Mouse (Mus musculus) hindbrain, embryonic 16.5 days (tissue): ENCODE measurements around the gene Gramd2. TPM values are rescaled to one million over a fixed set of nuclear protein-coding genes. Genes with fewer than 3 reads are reported as not detected.
"Not testable (repeated sequence)": the region's sequence is repeated elsewhere in the genome, so short reads cannot be mapped to it uniquely, and the experiment has no call there.

ENCODE experiments used
- ATAC-seq: fragments of 200-750 bp; cut with Nextera tagmentation; 2 replicates; pipeline ENCODE4 v1.8.0; 2017; ENCODE audit warnings: moderate TSS enrichment, moderate library complexity
- H3K27ac ChIP-seq: fragments of 300-500 bp; sonication (generic); 2 replicates; pipeline ENCODE4 v1.5.1; 2014; ENCODE audit warnings: low read depth, mild to moderate bottlenecking, control low read depth, low read length, moderate library complexity
- H3K27me3 ChIP-seq: fragments of 300-500 bp; sonication (generic); replicated peaks from 2 replicates; pipeline ENCODE4 v1.6.1; 2014; ENCODE audit warnings: low read length; ENCODE audit not compliant: control insufficient read depth, insufficient read depth
- H3K36me3 ChIP-seq: fragments of 300-500 bp; sonication (generic); 2 replicates; pipeline ENCODE4 v1.6.1; 2014; ENCODE audit warnings: mild to moderate bottlenecking, low read length, moderate library complexity, mixed read lengths; ENCODE audit not compliant: control insufficient read depth, insufficient read depth
- H3K4me1 ChIP-seq: fragments of 300-500 bp; sonication (generic); 2 replicates; pipeline ENCODE4 v1.6.1; 2014; ENCODE audit warnings: low read depth, low read length; ENCODE audit not compliant: control insufficient read depth, insufficient read depth
- H3K4me2 ChIP-seq: fragments of 300-500 bp; sonication (generic); 2 replicates; pipeline ENCODE4 v1.6.1; 2014; ENCODE audit warnings: mild to moderate bottlenecking, low read length, control low read depth, moderate library complexity
- H3K4me3 ChIP-seq: fragments of 300-500 bp; sonication (generic); 2 replicates; pipeline ENCODE4 v1.5.1; 2014; ENCODE audit warnings: mild to moderate bottlenecking, low read length, control low read depth, moderate library complexity
- H3K9ac ChIP-seq: fragments of 300-500 bp; sonication (generic); 2 replicates; pipeline ENCODE4 v1.6.1; 2014; ENCODE audit warnings: low read depth, mild to moderate bottlenecking, control low read depth, low read length, moderate library complexity
- H3K9me3 ChIP-seq: fragments of 300-500 bp; sonication (generic); 2 replicates; pipeline ENCODE4 v1.6.1; 2014; ENCODE audit warnings: mild to moderate bottlenecking, low read length, moderate library complexity; ENCODE audit not compliant: control insufficient read depth
- WGBS: fragments of 180-500 bp; shearing (Covaris S2); extraction: QIAGEN DNeasy Blood & Tissue Kit; methylation state at CpG from one replicate; pipeline ENCODE4 v1.1.7; 2014; 5-methylcytosine and 5-hydroxymethylcytosine counted together
- polyA plus RNA-seq: library from polyadenylated mRNA; unstranded; fragments of >200 nt; fragmentation: Nextera tagmentation; extraction: Ambion mirVana; gene quantifications from 2 replicates; pipeline ENCODE4 v1.2.1, GENCODE M21; 2015

Gene Gramd2
- polyA plus RNA-seq, 1 experiment from 2014 or later, result 5.4 TPM

DNA sequence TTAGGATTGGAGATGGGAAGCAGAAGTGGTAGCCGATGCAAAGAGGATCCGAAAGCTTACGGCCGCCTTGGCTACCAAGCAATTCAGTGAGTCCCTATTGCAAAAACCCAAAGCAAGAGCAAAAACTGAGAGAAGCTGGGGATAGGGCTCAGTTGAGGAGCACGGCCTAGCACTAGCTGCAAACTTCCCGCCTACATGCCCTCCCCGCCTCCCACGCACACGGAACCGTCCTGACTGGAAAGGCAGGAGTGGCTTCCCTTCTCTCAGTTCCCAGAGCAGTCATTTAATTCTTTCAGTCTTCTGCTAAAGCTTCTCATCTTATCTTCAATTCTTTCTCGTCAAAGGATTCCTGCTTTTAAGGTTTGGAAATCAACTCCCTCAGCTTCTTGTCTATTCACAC lies 69.0 kb downstream of the Gramd2 start:
- no peak for ATAC-seq
- Histone ChIP-seq H3K9ac (no peak overlapping the region), H3K4me1 (peaks cover 6% of the 10 kb centered on the region), H3K9me3 (no peaks in the 10 kb centered on the region), H3K4me3 (no peak overlapping the region), H3K27ac (no peak overlapping the region), H3K27me3 (no peaks in the 10 kb centered on the region), H3K4me2 (no peak overlapping the region), H3K36me3 (no peaks in the 10 kb centered on the region)
- 90% methylated on average over 11 of the region's 11 CpGs for WGBS

DNA sequence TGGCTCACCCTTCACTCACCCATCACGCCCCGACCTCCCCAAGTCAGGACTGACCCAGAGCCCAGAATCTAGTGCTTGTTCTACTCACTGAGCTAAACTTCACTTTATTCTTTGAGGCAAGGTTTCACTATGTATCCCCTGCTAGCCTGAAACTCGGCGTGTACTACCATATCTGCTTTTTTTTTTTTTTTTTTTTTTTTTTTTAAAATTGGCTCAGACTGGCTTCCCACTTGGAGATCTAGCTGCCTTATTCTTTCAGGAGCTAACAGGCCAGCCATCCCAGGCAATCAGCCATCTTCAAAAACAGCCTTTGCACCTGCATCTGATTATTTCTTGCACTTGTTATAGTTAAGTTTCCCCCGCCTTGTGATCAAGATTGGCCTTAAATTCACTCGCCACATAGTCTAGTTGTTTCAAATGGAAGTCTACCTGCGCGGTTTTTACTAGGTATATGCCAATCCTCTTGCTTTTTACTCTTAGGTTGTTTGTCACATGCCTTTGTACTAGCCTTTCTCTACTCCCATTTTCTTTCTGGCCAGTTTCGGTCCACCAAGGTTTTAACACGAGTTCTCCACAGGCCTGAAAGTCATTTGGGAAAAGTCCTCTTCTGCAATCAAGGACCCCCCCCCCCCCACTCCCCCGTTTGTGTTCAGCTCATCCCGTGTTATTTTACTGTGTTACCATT lies 69.8 kb downstream of the Gramd2 start:
- Histone ChIP-seq H3K9me3 (no peaks in the 10 kb centered on the region), H3K27ac (peak overlapping the region; percentile 88), H3K4me3 (peak overlapping the region; percentile 86), H3K36me3 (no peaks in the 10 kb centered on the region), H3K27me3 (no peaks in the 10 kb centered on the region), H3K4me2 (peak overlapping the region; percentile 62), H3K9ac (peak overlapping the region; percentile 61), H3K4me1 (peaks cover 6% of the 10 kb centered on the region)
- no peak; the same call in 1 of the 2 replicates for ATAC-seq
- 36% methylated on average over 12 of the region's 12 CpGs for WGBS

DNA sequence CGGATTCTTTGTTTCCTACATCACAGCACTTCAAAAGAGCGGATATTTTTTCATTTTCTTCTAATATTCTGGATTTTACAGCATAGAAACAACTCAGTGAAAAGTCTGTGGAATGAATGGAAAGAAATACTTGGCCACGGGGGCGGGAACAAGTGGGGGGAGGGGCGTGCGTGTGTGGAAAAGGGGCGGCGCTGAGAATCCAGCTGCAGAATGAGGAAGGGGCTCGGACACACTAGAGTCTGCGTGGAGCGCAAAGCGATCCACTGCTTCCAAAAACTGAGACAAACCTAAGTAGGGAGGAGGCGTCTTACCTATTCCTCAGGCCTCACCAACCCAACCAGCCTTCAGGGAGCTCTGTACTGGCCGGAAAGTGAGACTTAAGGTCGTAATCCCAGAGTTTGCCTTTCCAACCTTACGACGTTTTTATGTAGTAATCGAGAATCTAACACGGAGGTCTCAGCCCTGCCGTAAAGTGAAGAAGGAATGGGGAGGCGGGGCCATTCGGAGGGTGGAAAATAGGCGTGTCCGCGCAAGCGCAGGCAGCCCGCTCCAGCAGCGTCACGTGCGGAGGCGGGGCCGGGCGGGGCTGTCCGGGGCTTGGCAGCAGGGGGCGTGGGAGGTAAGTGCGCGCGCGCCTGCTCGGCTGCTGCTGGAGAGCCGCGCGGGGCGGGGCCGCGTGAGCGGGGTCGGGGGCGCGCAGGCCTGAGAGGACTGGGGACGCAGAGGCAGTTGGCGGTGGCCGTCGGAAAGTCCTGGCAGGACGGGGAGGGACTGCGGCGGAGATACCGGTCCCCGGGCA lies 70.5 kb downstream of the Gramd2 start, which contains the start of the genes Senp8 and Myo9a:
Senp8 (minus strand) TSS at position 444 of the 799 bp plus-strand sequence.
Myo9a (plus strand) TSS at position 630 of the 799 bp plus-strand sequence.
- H3K4me1 ChIP-seq, result peaks cover 6% of the 10 kb centered on the region

DNA sequence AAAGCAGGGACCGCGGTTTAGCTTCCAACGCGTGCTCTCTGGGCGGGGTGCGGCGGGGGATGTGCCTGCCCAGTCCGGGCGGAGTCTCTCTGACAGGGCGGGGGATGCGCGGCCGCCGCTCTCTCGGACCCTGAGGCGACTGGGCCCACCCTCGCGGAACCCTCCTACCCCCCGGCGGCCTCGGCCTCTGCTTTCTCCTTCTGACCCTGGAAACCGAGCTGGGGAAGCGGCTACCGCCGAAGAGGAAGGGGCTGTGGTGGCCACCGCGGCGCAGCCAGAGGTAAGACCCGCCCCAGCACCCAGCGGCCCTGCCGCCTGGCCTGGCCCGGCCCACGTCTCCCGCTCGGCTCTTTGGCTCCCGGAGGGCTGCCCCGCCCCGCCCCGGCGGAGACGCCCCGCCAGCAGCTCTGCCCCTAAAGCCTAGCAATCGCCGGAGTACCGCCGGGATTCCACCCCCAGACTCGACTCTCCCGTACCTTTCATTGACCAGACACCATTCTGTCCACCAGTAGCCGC lies 71.2 kb downstream of the Gramd2 start:
- H3K9ac ChIP-seq, result peak overlapping the region; percentile 88
- under 1% methylated on average over 43 of the region's 49 CpGs for WGBS
- H3K4me1 ChIP-seq, result peaks cover 6% of the 10 kb centered on the region
- peak overlapping the region; percentile 86 for H3K4me3 ChIP-seq
- no peaks in the 10 kb centered on the region for H3K36me3 ChIP-seq
- H3K27ac ChIP-seq, result peak overlapping the region; percentile 91
- H3K27me3 ChIP-seq, result no peaks in the 10 kb centered on the region
- peak overlapping the region; percentile 59 for H3K4me2 ChIP-seq
- peak; percentile 93 for ATAC-seq
- H3K9me3 ChIP-seq, result no peaks in the 10 kb centered on the region

More for the DNA sequence above, 70.5 kb downstream of the Gramd2 start, which contains the start of the genes Senp8 and Myo9a:
- ATAC-seq, result peak; percentile 94
- under 1% methylated on average over 51 of the region's 59 CpGs for WGBS
- Histone ChIP-seq H3K4me2 (peak within 1 kb of the TSS; percentile 62), H3K9ac (peak within 1 kb of the TSS; percentile 88), H3K4me3 (peak within 1 kb of the TSS; percentile 86), H3K27ac (peak within 1 kb of the TSS; percentile 91), H3K9me3 (no peaks in the 10 kb centered on the region), H3K36me3 (no peaks in the 10 kb centered on the region), H3K27me3 (no peaks in the 10 kb centered on the region)

DNA sequence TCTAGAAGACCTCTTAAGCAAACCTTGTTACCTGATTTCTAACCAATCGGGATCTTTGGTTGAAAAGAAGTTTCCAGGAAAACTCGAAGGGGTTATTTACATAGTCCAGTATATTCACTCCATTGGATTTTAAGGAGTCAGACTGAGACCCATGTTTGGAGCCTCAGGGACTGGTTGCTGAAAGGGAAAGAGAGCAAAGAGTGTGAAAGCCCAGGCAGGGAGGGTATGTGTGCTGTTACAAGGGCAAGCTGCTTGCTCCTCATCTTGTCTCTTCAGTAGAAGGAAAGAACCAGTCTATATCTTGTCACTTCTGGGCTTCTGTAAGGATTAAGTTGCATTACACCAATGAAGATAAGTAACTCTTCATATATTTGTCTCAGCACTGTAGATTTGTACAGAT lies 72.0 kb downstream of the Gramd2 start:
- Histone ChIP-seq H3K9ac (peak overlapping the region; percentile 88), H3K36me3 (no peaks in the 10 kb centered on the region), H3K27me3 (no peaks in the 10 kb centered on the region), H3K4me3 (peak overlapping the region; percentile 86), H3K9me3 (no peaks in the 10 kb centered on the region), H3K4me1 (peaks cover 6% of the 10 kb centered on the region), H3K4me2 (peak overlapping the region; percentile 59), H3K27ac (no peak overlapping the region; the same call in none of the 2 replicates)
- WGBS, result 5% methylated on average over 2 of the region's 2 CpGs
- no peak for ATAC-seq

DNA sequence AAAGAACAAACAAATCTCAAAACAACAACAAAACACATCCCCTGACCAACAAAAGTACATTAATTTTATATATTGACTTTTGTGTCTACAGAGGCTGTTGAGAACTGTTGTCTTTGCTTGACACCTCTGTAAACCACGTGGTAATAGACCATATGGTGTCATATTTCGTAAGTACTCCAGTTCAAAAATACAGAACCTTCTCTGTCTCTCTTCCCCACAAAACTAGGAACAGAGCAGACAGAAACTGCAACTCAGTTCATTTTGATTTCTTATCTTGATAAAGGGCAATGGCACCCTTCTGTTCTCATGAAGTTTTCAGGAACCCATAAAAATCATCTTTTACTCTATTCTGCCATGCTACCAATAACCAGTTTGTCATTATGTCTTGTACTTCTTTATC lies 75.3 kb downstream of the Gramd2 start:
- Histone ChIP-seq H3K4me1 (no peaks in the 10 kb centered on the region; the same call in 1 of the 2 replicates), H3K27ac (no peak overlapping the region), H3K4me2 (no peak overlapping the region), H3K4me3 (no peak overlapping the region), H3K27me3 (no peaks in the 10 kb centered on the region), H3K9ac (no peak overlapping the region), H3K36me3 (no peaks in the 10 kb centered on the region), H3K9me3 (no peaks in the 10 kb centered on the region)
- 65% methylated on average over 2 of the region's 2 CpGs for WGBS
- no peak for ATAC-seq

DNA sequence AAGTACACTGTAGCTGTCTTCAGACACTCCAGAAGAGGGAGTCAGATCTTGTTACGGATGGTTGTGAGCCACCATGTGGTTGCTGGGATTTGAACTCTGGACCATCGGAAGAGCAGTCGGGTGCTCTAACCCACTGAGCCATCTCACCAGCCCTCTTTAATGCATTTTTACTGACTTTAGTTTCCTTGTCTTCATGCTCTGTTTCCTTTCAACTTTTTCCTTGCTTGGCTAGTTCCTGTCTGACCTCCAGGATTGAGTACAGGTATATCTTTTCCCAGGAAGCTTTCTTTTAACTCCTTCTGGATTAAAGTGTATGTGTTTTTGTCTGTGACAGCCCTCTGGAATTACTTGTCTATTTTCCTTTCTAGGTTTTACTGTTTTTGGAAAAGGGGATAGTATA lies 77.1 kb downstream of the Gramd2 start:
- H3K4me1 ChIP-seq, H3K9ac ChIP-seq, H3K4me3 ChIP-seq, H3K27me3 ChIP-seq, H3K9me3 ChIP-seq, H3K27ac ChIP-seq, H3K36me3 ChIP-seq, ATAC-seq, H3K4me2 ChIP-seq: not testable (repeated sequence)
- 93% methylated on average over 2 of the region's 3 CpGs for WGBS

DNA sequence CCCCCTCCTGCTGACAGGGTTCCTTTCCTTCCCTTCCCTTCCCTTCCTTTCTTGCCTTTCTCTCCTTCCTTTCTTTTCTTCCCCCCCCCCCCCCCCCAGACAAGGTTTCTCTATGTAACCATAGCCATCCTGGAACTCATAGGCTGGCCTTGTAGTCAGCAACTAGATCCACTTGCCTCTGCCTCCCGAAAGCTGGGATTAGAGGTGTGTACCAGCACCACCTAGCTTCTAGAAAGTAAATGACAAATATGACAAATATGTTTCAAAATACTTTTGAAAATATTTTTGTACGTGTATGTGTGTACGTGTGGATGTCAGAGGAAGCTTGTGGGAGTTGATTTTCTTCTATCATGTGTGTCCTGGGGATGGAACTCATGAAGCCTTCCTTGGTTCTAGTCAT lies 80.6 kb downstream of the Gramd2 start:
- Histone ChIP-seq H3K27me3 (no peaks in the 10 kb centered on the region), H3K9me3 (no peaks in the 10 kb centered on the region), H3K4me3 (no peak overlapping the region), H3K27ac (no peak overlapping the region), H3K4me2 (no peak overlapping the region), H3K9ac (no peak overlapping the region), H3K36me3 (no peaks in the 10 kb centered on the region), H3K4me1 (no peaks in the 10 kb centered on the region)
- ATAC-seq, result no peak
- 81% methylated on average over 3 of the region's 3 CpGs for WGBS

DNA sequence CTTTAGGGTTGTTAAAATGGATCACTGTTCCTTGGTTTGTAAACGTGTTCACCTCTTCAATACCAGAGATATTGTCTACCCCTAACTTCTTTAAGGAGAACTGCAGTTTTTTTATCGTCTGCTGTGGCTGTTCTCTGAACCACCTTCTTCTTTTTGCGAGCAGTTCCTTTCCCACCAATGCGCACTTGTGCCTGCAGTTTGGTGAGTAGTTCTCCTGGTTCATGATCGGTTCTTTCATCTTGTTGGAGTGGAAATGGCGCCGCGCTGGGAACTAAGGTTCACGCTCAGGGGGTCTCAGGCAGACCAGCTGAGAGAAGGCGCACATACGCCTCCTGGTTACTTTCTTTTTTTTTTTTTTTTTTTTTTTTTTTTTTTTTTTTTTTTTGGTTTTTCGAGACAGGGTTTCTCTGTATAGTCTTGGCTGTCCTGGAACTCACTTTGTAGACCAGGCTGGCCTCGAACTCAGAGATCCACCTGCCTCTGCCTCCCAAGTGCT lies 87.1 kb downstream of the Gramd2 start:
- WGBS, result 92% methylated on average over 11 of the region's 13 CpGs
- not testable (repeated sequence) for H3K27ac ChIP-seq, H3K36me3 ChIP-seq, H3K9ac ChIP-seq, H3K4me2 ChIP-seq, H3K9me3 ChIP-seq, H3K4me1 ChIP-seq, H3K27me3 ChIP-seq, ATAC-seq, H3K4me3 ChIP-seq
